Mouse (Mus musculus) E14TG2a.4 (cell line): ENCODE results near the gene Pinlyp.

ENCODE experiments used
- CTCF ChIP-seq: conservative IDR thresholded peaks from 2 replicates; pipeline ENCODE4 v1.5.1; 2014; ENCODE audit warnings: low read length
- NANOG ChIP-seq: IDR thresholded peaks from 2 replicates; pipeline ENCODE4 v1.6.1; 2014; ENCODE audit warnings: borderline replicate concordance, low read length, mixed read lengths

DNA sequence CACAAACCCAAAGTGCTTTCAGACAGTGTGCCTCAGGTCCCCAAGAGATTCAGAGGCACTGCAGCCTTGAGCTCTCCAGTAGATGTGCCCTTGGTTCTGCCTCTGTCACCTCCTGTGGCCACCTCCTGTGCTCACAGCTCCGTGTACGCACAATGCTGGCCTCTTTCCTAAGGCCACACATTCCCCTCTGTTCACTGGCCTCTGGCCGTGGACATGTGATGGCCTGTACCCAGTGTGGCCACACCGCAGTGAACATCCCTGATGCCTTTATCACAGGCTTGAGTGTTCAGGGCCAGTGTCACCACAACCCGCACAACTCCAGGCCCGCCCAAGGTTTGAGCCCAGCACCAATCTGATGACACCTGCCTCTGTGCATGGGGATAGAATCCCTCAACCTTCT lies 39.0 kb upstream of the Pinlyp start:
- TF ChIP-seq CTCF = no peak
- no peak for TF ChIP-seq NANOG
